In the genomic region with DNA sequence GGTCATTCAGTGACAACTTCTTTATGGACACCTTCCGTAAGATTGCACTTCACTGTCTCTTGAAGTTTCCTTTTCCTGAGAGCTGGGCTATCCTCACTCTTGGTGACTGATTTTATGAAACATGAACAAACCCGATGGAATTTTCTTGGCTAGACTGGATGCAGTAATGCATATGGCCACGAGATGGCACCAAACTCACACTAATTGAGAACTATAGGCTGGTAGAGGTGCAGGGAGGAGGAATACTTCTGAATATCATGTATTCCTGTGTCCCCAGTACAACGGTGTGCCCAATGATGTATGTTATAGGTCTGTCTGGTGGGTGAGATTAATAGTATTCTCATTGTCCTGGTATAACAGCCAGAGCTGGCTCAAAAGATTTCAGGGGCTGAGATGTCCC, we compare ENCODE assay signal across 8 mouse cellular contexts. TPM values are rescaled to one million over a fixed set of nuclear protein-coding genes. Genes with fewer than 3 reads are reported as not detected.
DNase-seq lines count a peak whose midpoint lies in the region; ATAC-seq lines count a peak whose summit lies in the region.

No protein-coding gene starts in this region.

- 17% methylated on average over 4 of the region's 4 CpGs for WGBS in embryonic facial prominence, embryonic 11.5 days
- 20% methylated on average over 4 of the region's 4 CpGs for WGBS in heart, embryonic 11.5 days (ENCODE audit: insufficient replicate concordance)
- WGBS in kidney, embryonic 14.5 days: 17% methylated on average over 4 of the region's 4 CpGs
- 21% methylated on average over 4 of the region's 4 CpGs for WGBS in limb, embryonic 13.5 days
- 12% methylated on average over 4 of the region's 4 CpGs for WGBS in stomach, embryonic 16.5 days

- no peaks in the 10 kb centered on the region for H3K4me1 ChIP-seq in embryonic facial prominence, embryonic 11.5 days (ENCODE audit: control insufficient read depth, insufficient read depth, low read length)
- H3K4me1 ChIP-seq in heart, embryonic 11.5 days (ENCODE audit: control insufficient read depth, insufficient read depth, low read length): no peaks in the 10 kb centered on the region
- H3K4me1 ChIP-seq in kidney, embryonic 14.5 days (ENCODE audit: control insufficient read depth, insufficient read depth, low read length): 0 out of 2 replicates have a peak, but pooled peaks cover 3% of the 10 kb centered on the region
- 0 out of 2 replicates have a peak, but pooled peaks cover 2% of the 10 kb centered on the region for H3K4me1 ChIP-seq in limb, embryonic 13.5 days
- H3K4me1 ChIP-seq in stomach, embryonic 16.5 days (ENCODE audit: control insufficient read depth, insufficient read depth, low read length): peaks cover 6% of the 10 kb centered on the region; the same call in 1 of the 2 replicates

- H3K36me3 ChIP-seq in embryonic facial prominence, embryonic 11.5 days (replicated peaks; ENCODE audit: control insufficient read depth, insufficient read depth, low read depth, low read length): no peaks in the 10 kb centered on the region
- H3K36me3 ChIP-seq in heart, embryonic 11.5 days (ENCODE audit: control insufficient read depth, insufficient read depth, low read length): no peaks in the 10 kb centered on the region
- H3K36me3 ChIP-seq in kidney, embryonic 14.5 days (ENCODE audit: control insufficient read depth, insufficient read depth, low read length): no peaks in the 10 kb centered on the region
- H3K36me3 ChIP-seq in limb, embryonic 13.5 days: no peaks in the 10 kb centered on the region
- H3K36me3 ChIP-seq in stomach, embryonic 16.5 days (ENCODE audit: control insufficient read depth, insufficient read depth, low read length): no peaks in the 10 kb centered on the region

- 0 out of 2 replicates have a peak, but pooled peaks have one; percentile 49 for ATAC-seq in embryonic facial prominence, embryonic 11.5 days (replicated peaks; ENCODE audit: insufficient number of reproducible peaks, low FRiP score, low TSS enrichment, low read depth)
- peak; percentile 23; the same call in 1 of the 2 replicates for ATAC-seq in heart, embryonic 11.5 days (replicated peaks; ENCODE audit: insufficient number of reproducible peaks, low FRiP score, low TSS enrichment)
- peak; percentile 88 for ATAC-seq in kidney, embryonic 14.5 days (ENCODE audit: low FRiP score, low TSS enrichment)
- ATAC-seq in limb, embryonic 13.5 days (ENCODE audit: low FRiP score, low read depth): peak; percentile 53; the same call in 1 of the 2 replicates
- ATAC-seq in monocyte, adult 5-6 weeks (replicated peaks; ENCODE audit: insufficient number of reproducible peaks, low FRiP score, low TSS enrichment, poor library complexity, severe bottlenecking): 0 out of 2 replicates have a peak, but pooled peaks have one; percentile 25
- ATAC-seq in stomach, embryonic 16.5 days (ENCODE audit: insufficient read depth, low FRiP score): peak; percentile 56; the same call in 1 of the 2 replicates

- no peak overlapping the region for H3K4me2 ChIP-seq in embryonic facial prominence, embryonic 11.5 days (ENCODE audit: low read depth, low read length)
- no peak overlapping the region; the same call in 1 of the 2 replicates for H3K4me2 ChIP-seq in heart, embryonic 11.5 days
- H3K4me2 ChIP-seq in kidney, embryonic 14.5 days (replicated peaks; ENCODE audit: low read depth, low read length): no peak overlapping the region
- H3K4me2 ChIP-seq in limb, embryonic 13.5 days (replicated peaks): peak overlapping the region; percentile 48; the same call in 1 of the 2 replicates
- H3K4me2 ChIP-seq in stomach, embryonic 16.5 days (ENCODE audit: low read depth, low read length): peak overlapping the region; percentile 42

- H3K27me3 ChIP-seq in embryonic facial prominence, embryonic 11.5 days (ENCODE audit: control insufficient read depth, insufficient read depth, low read length): no peaks in the 10 kb centered on the region
- H3K27me3 ChIP-seq in heart, embryonic 11.5 days (ENCODE audit: control insufficient read depth, insufficient read depth, low read length): no peaks in the 10 kb centered on the region
- H3K27me3 ChIP-seq in kidney, embryonic 14.5 days (ENCODE audit: control insufficient read depth, insufficient read depth, low read length): no peaks in the 10 kb centered on the region
- H3K27me3 ChIP-seq in limb, embryonic 13.5 days: no peaks in the 10 kb centered on the region
- no peaks in the 10 kb centered on the region for H3K27me3 ChIP-seq in stomach, embryonic 16.5 days (ENCODE audit: control insufficient read depth, insufficient read depth, low read length)

- H3K9me3 ChIP-seq in embryonic facial prominence, embryonic 11.5 days (replicated peaks; ENCODE audit: control insufficient read depth, low read length): no peaks in the 10 kb centered on the region
- H3K9me3 ChIP-seq in heart, embryonic 11.5 days (replicated peaks; ENCODE audit: control insufficient read depth, low read length): no peaks in the 10 kb centered on the region
- H3K9me3 ChIP-seq in kidney, embryonic 14.5 days (ENCODE audit: control insufficient read depth, low read length): no peaks in the 10 kb centered on the region
- no peaks in the 10 kb centered on the region for H3K9me3 ChIP-seq in limb, embryonic 13.5 days
- H3K9me3 ChIP-seq in stomach, embryonic 16.5 days (replicated peaks; ENCODE audit: control insufficient read depth, low read length): no peaks in the 10 kb centered on the region

- peak; percentile 46 for DNase-seq in A20 (ENCODE audit: low read depth, low spot score)
- DNase-seq in adrenal gland, postnatal 14 days: peak; percentile 77
- DNase-seq in embryonic facial prominence, embryonic 11.5 days (ENCODE audit: low spot score): peak; percentile 83

- H3K4me3 ChIP-seq in embryonic facial prominence, embryonic 11.5 days (ENCODE audit: low read depth, low read length): no peak overlapping the region
- no peak overlapping the region for H3K4me3 ChIP-seq in heart, embryonic 11.5 days (ENCODE audit: low read depth, low read length)
- H3K4me3 ChIP-seq in kidney, embryonic 14.5 days (ENCODE audit: low read length): no peak overlapping the region
- H3K4me3 ChIP-seq in limb, embryonic 13.5 days: no peak overlapping the region
- no peak overlapping the region for H3K4me3 ChIP-seq in stomach, embryonic 16.5 days (replicated peaks; ENCODE audit: low read length)

- H3K27ac ChIP-seq in embryonic facial prominence, embryonic 11.5 days (replicated peaks; ENCODE audit: low read depth, low read length): no peak overlapping the region
- no peak overlapping the region for H3K27ac ChIP-seq in heart, embryonic 11.5 days (ENCODE audit: low read depth, low read length)
- no peak overlapping the region for H3K27ac ChIP-seq in kidney, embryonic 14.5 days (ENCODE audit: low read depth, low read length)
- no peak overlapping the region for H3K27ac ChIP-seq in limb, embryonic 13.5 days
- H3K27ac ChIP-seq in stomach, embryonic 16.5 days (ENCODE audit: low read length): no peak overlapping the region

- H3K9ac ChIP-seq in embryonic facial prominence, embryonic 11.5 days (replicated peaks; ENCODE audit: low read length): no peak overlapping the region
- no peak overlapping the region for H3K9ac ChIP-seq in heart, embryonic 11.5 days (ENCODE audit: low read depth, low read length)
- no peak overlapping the region for H3K9ac ChIP-seq in kidney, embryonic 14.5 days (ENCODE audit: low read depth, low read length)
- no peak overlapping the region for H3K9ac ChIP-seq in limb, embryonic 13.5 days
- H3K9ac ChIP-seq in stomach, embryonic 16.5 days (ENCODE audit: low read length): no peak overlapping the region

RNA-seq across cellular contexts. Expression of a gene that starts 16.1 kb away (rescaled TPM):
- not detected in 2 replicates for total RNA-seq in adrenal gland, postnatal 14 days (2021)
- polyA plus RNA-seq in embryonic facial prominence, embryonic 11.5 days (2014; fragmentation: Nextera tagmentation; extraction: Ambion mirVana): 0.07 TPM in 1 of 2 replicates, not detected in the other
- not detected in 2 replicates for polyA plus RNA-seq in heart, embryonic 11.5 days (2014; fragmentation: Nextera tagmentation; extraction: Ambion mirVana)
- 0.30 and 1.6 TPM in 2 replicates for polyA plus RNA-seq in kidney, embryonic 14.5 days (2014; fragmentation: Nextera tagmentation; extraction: Ambion mirVana)
- polyA plus RNA-seq in limb, embryonic 13.5 days (2015; fragmentation: Nextera tagmentation; extraction: Ambion mirVana): 0.15 and 0.22 TPM in 2 replicates
- total RNA-seq in monocyte, adult 5-6 weeks (2017): not detected in 3 replicates
- 9.2 and 9.6 TPM in 2 replicates for polyA plus RNA-seq in stomach, embryonic 16.5 days (2015; fragmentation: Nextera tagmentation; extraction: Ambion mirVana)

RNA-seq across cellular contexts. Expression of a gene that starts 32.6 kb away (rescaled TPM):
- not detected in 2 replicates for total RNA-seq in adrenal gland, postnatal 14 days (2021)
- polyA plus RNA-seq in embryonic facial prominence, embryonic 11.5 days (2014; fragmentation: Nextera tagmentation; extraction: Ambion mirVana): not detected in 2 replicates
- polyA plus RNA-seq in heart, embryonic 11.5 days (2014; fragmentation: Nextera tagmentation; extraction: Ambion mirVana): not detected in 2 replicates
- polyA plus RNA-seq in kidney, embryonic 14.5 days (2014; fragmentation: Nextera tagmentation; extraction: Ambion mirVana): not detected in 2 replicates
- not detected in 2 replicates for polyA plus RNA-seq in limb, embryonic 13.5 days (2015; fragmentation: Nextera tagmentation; extraction: Ambion mirVana)
- not detected in 3 replicates for total RNA-seq in monocyte, adult 5-6 weeks (2017)
- 0.74 and 1.8 TPM in 2 replicates for polyA plus RNA-seq in stomach, embryonic 16.5 days (2015; fragmentation: Nextera tagmentation; extraction: Ambion mirVana)

Comparison
In these comparisons a context has a peak if more than half of its experiments do, and no peak if none do; other contexts are left out.
1. ATAC-seq: peak in every context shown above with its lines; median percentile 88 in kidney, embryonic 14.5 days; 56 in stomach, embryonic 16.5 days; 53 in limb, embryonic 13.5 days; 49 in embryonic facial prominence, embryonic 11.5 days; 25 in monocyte, adult 5-6 weeks; 23 in heart, embryonic 11.5 days.
2. H3K4me2 ChIP-seq: peak in limb, embryonic 13.5 days (single experiment) and stomach, embryonic 16.5 days (single experiment); none in embryonic facial prominence, embryonic 11.5 days (single experiment), heart, embryonic 11.5 days (single experiment) and kidney, embryonic 14.5 days (single experiment).
3. Peak in every context shown above with its lines, with median percentiles within 50 percentile points of each other: DNase-seq.